Mouse (Mus musculus): ENCODE results near the gene Rbm39.

DNA sequence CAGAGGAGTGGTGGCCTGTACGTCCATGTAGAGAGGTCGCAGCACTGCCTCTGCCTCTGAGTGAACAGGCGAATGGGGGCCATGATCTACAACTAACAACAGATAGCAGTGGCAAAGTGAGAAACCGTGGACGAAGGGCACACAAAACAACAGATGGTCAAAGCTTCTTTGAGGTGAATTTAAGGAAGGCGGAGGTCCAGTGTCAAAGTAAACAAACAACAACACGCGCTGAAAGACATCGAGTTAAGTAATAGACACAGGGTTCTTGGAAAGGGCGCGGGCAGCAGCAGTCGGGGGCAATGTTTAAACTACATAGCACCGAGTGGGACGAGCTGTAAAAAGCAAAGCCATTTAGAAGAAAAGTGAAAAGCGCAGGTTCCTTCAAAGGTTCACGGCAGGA lies 36.7 kb downstream of the Rbm39 start:
- TF ChIP-seq EP300 (IDR thresholded peaks at IDR 0.05; ENCODE audit: low read depth in 1 of 2, low read length in 2 of 2) = no peak
- TF ChIP-seq TBP (IDR thresholded peaks at IDR 0.05; ENCODE audit: low read depth, low read length) = no peak
